Comparison of ENCODE assay signal across 8 mouse cellular contexts in the genomic region with DNA sequence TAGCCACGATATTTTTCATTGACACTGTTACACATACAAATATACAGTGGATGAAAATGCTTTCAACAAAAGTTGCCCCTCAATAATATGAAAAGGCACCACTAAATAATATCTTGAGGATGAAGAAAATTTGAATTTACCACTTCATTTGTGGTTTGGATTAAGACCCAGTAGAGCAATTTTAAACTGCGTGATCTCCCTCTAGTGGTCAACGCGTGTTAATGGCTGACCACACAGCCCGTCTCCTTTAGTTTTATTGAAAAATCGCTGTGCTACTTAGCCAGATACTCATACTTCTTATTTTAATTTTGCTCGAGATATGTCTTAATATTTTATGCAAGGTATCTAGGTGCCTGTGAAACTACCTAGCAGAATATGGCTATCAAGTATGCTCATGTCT.
DNase-seq lines count a peak whose midpoint lies in the region; ATAC-seq and TF ChIP-seq lines count a peak whose summit lies in the region.

No protein-coding gene starts in this region.

- H3K27me3 ChIP-seq in Patski, result peaks cover 21% of the 10 kb centered on the region

- CTCF ChIA-PET in Patski (lab: Charles Lee), result interaction anchor here (1.1 kb wide), 1 partner anchor 10 kb away, joined by 3 read pairs; no protein-coding TSS in a partner anchor

- no peak for ATAC-seq in Patski

- DNase-seq in adrenal gland, postnatal 14 days, result peak; percentile 36
- no peak for DNase-seq in adrenal gland, adult 18-20 months (ENCODE audit: low spot score in 2 of 2)
- DNase-seq in layer of hippocampus, adult 18-20 months (ENCODE audit: low spot score in 2 of 2), result peak; percentile 22 to 34
- DNase-seq in layer of hippocampus, adult 11-12 months (ENCODE audit: low spot score), result no peak
- DNase-seq in Patski (ENCODE audit: low read depth, low spot score), result no peak
- DNase-seq in induced T-regulatory cell, adult 2 months (ENCODE audit: low read depth), result peak; percentile 21
- no peak for DNase-seq in right cerebral cortex, adult 18-20 months
- no peak for DNase-seq in ovary, postnatal 36 days (ENCODE audit: low spot score)

- in situ Hi-C loops in Patski (cut with MboI; ENCODE audit: low pct_unique_long_range_greater_than_20kb), result loop anchor here (5.0 to 10.0 kb wide), 2 partner anchors 267 to 449 kb away; no protein-coding TSS in a partner anchor

- TF ChIP-seq CTCF in Patski (IDR thresholded peaks at IDR 0.05), result peak; percentile 83

- POLR2A ChIA-PET in Patski (lab: Charles Lee), result no interaction called here

Comparison
In these comparisons a context has a peak if more than half of its experiments do, and no peak if none do; other contexts are left out.
1. DNase-seq: peak in adrenal gland, postnatal 14 days (single experiment), layer of hippocampus, adult 18-20 months (2 of 2) and induced T-regulatory cell, adult 2 months (single experiment); none in adrenal gland, adult 18-20 months (0 of 2), layer of hippocampus, adult 11-12 months (single experiment), Patski (single experiment), right cerebral cortex, adult 18-20 months (single experiment) and ovary, postnatal 36 days (single experiment).